In the genomic region with DNA sequence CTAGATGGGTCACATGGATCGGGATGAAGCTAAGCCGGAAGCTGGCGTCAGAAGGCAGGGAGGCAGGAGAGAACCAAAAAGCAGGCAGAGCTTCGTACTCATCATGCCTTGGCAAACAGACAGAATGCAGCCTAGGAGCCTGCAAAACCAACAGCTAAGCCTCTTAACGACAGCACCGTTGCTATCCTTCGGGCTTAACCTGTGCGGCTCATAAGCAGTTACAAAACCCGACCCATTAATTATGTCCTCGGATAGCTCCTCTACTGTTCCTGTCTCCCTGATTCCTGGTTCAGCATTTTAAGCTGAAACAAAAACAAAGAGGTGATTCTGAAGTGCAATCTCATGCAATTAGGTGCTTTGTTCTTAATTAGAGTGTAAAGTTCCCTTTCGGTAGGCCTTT, we compare ENCODE assay signal across 14 mouse cellular contexts. TPM values are rescaled to one million over a fixed set of nuclear protein-coding genes. Genes with fewer than 3 reads are reported as not detected.
DNase-seq lines count a peak whose midpoint lies in the region; ATAC-seq and TF ChIP-seq lines count a peak whose summit lies in the region.
"Had no signal": no experiment of that assay in that cellular context is flagged by ENCODE, and none has a peak within 500 bp of the region (broad histone marks: within the 10 kb centered on the region; RNA-seq: fewer than 3 reads in every experiment).

No protein-coding gene starts in this region.

- peaks cover 64% of the 10 kb centered on the region for H3K4me1 ChIP-seq in liver, embryonic 12.5 days
- peaks cover 29% of the 10 kb centered on the region for H3K4me1 ChIP-seq in liver, embryonic 11.5 days (replicated peaks; ENCODE audit: control insufficient read depth, insufficient read depth, low read length)
- no peaks in the 10 kb centered on the region; the same call in 1 of the 2 replicates for H3K4me1 ChIP-seq in forebrain, postnatal 0 days (ENCODE audit: insufficient read depth)
- H3K4me1 ChIP-seq: embryonic facial prominence, embryonic 13.5 days had no signal

- whole genome bisulfite sequencing in liver, embryonic 12.5 days (ENCODE audit: insufficient replicate concordance), result 85% methylated on average over 11 of the region's 11 CpGs
- 80% methylated on average over 11 of the region's 11 CpGs for WGBS in liver, embryonic 11.5 days
- 12% methylated on average over 11 of the region's 11 CpGs for WGBS in forebrain, postnatal 0 days

- no peaks in the 10 kb centered on the region for H3K27me3 ChIP-seq in liver, embryonic 12.5 days (replicated peaks)
- H3K27me3 ChIP-seq in liver, embryonic 11.5 days (replicated peaks; ENCODE audit: control insufficient read depth, insufficient read depth, low read length), result no peaks in the 10 kb centered on the region
- no peaks in the 10 kb centered on the region for H3K27me3 ChIP-seq in forebrain, postnatal 0 days (ENCODE audit: insufficient read depth, low read length)
- H3K27me3 ChIP-seq: embryonic facial prominence, embryonic 13.5 days; hindbrain, embryonic 13.5 days; Patski had no signal

- ATAC-seq in liver, embryonic 12.5 days, result no peak
- ATAC-seq in liver, embryonic 11.5 days (replicated peaks; ENCODE audit: low FRiP score), result no peak
- peak; percentile 68 for ATAC-seq in forebrain, postnatal 0 days
- ATAC-seq: intestine, postnatal 0 days; Patski had no signal

- H3K4me2 ChIP-seq in liver, embryonic 12.5 days, result no peak overlapping the region
- H3K4me2 ChIP-seq in liver, embryonic 11.5 days, result no peak overlapping the region
- no peak overlapping the region; the same call in 1 of the 2 replicates for H3K4me2 ChIP-seq in forebrain, postnatal 0 days (ENCODE audit: low read depth)
- H3K4me2 ChIP-seq: embryonic facial prominence, embryonic 13.5 days; hindbrain, embryonic 13.5 days had no signal

- no peak overlapping the region for H3K9ac ChIP-seq in liver, embryonic 12.5 days
- no peak overlapping the region for H3K9ac ChIP-seq in liver, embryonic 11.5 days (ENCODE audit: low read depth, low read length)
- H3K9ac ChIP-seq in forebrain, postnatal 0 days, result no peak overlapping the region
- H3K9ac ChIP-seq: embryonic facial prominence, embryonic 13.5 days; hindbrain, embryonic 13.5 days had no signal

- peak overlapping the region; percentile 100; the same call in 1 of the 2 replicates for H3K27ac ChIP-seq in liver, embryonic 12.5 days
- no peak overlapping the region for H3K27ac ChIP-seq in liver, embryonic 11.5 days (ENCODE audit: low read depth, low read length)
- no peak overlapping the region for H3K27ac ChIP-seq in forebrain, postnatal 0 days (ENCODE audit: low read depth, low read length)
- H3K27ac ChIP-seq: embryonic facial prominence, embryonic 13.5 days; hindbrain, embryonic 13.5 days had no signal

- H3K4me3 ChIP-seq in liver, embryonic 12.5 days, result no peak overlapping the region
- no peak overlapping the region for H3K4me3 ChIP-seq in liver, embryonic 11.5 days (ENCODE audit: low read depth, low read length)
- no peak overlapping the region for H3K4me3 ChIP-seq in forebrain, postnatal 0 days (ENCODE audit: low read depth, low read length)
- H3K4me3 ChIP-seq: embryonic facial prominence, embryonic 13.5 days; hindbrain, embryonic 13.5 days had no signal

- H3K9me3 ChIP-seq in liver, embryonic 12.5 days (replicated peaks), result no peaks in the 10 kb centered on the region
- no peaks in the 10 kb centered on the region for H3K9me3 ChIP-seq in liver, embryonic 11.5 days (ENCODE audit: control insufficient read depth, low read length)
- H3K9me3 ChIP-seq in forebrain, postnatal 0 days (ENCODE audit: low read length), result no peaks in the 10 kb centered on the region
- H3K9me3 ChIP-seq: embryonic facial prominence, embryonic 13.5 days; hindbrain, embryonic 13.5 days had no signal

- H3K36me3 ChIP-seq in liver, embryonic 12.5 days, result no peaks in the 10 kb centered on the region
- no peaks in the 10 kb centered on the region for H3K36me3 ChIP-seq in liver, embryonic 11.5 days (ENCODE audit: control insufficient read depth, insufficient read depth, low read length)
- no peaks in the 10 kb centered on the region for H3K36me3 ChIP-seq in forebrain, postnatal 0 days (ENCODE audit: insufficient read depth)
- H3K36me3 ChIP-seq: embryonic facial prominence, embryonic 13.5 days; hindbrain, embryonic 13.5 days had no signal

- peak; percentile 10 for DNase-seq in gastrocnemius, adult 18-20 months (ENCODE audit: low spot score)
- no peak for DNase-seq in gastrocnemius, postnatal 25 days
- no peak for DNase-seq in liver, embryonic 11.5 days (ENCODE audit: low spot score)
- DNase-seq in brain, adult 2 months (ENCODE audit: low read depth, low spot score), result peak; percentile 45
- DNase-seq in forebrain, postnatal 0 days, result peak; percentile 22
- DNase-seq in lung, postnatal 25 days (ENCODE audit: low spot score), result no peak
- no peak for DNase-seq in cerebellum, postnatal 36 days
- DNase-seq: cerebellum, adult 18-20 months; lung, postnatal 10 days had no signal

- no peak for TF ChIP-seq CTCF in forebrain, postnatal 0 days (IDR thresholded peaks at IDR 0.05; ENCODE audit: low read depth)

RNA-seq across cellular contexts. Expression of a gene that starts 43.4 kb away (rescaled TPM):
- 10 to 100 TPM; 11.8 to 13.2 TPM for total RNA-seq in gastrocnemius, adult 18-20 months (2021)
- total RNA-seq in gastrocnemius, postnatal 25 days (2021), result 1 to 10 TPM; 8.0 to 9.1 TPM
- polyA plus RNA-seq in liver, embryonic 12.5 days (2016; fragmentation: Nextera tagmentation; extraction: Ambion mirVana), result 57.2 and 59.8 TPM in 2 replicates
- 31.1 and 34.5 TPM in 2 replicates for polyA plus RNA-seq in liver, embryonic 11.5 days (2014; fragmentation: Nextera tagmentation; extraction: Ambion mirVana)
- total RNA-seq in forebrain, postnatal 0 days (2014; rRNA removed), result 13.8 and 17.9 TPM in 2 replicates
- 5.8 and 7.1 TPM in 2 replicates for polyA plus RNA-seq in forebrain, postnatal 0 days (2015; fragmentation: Nextera tagmentation; extraction: Ambion mirVana)

Comparison
In these comparisons a context has a peak if more than half of its experiments do, and no peak if none do; other contexts are left out.
1. DNase-seq: peak in gastrocnemius, adult 18-20 months (single experiment), brain, adult 2 months (single experiment) and forebrain, postnatal 0 days (single experiment); none in gastrocnemius, postnatal 25 days (single experiment), liver, embryonic 11.5 days (single experiment), lung, postnatal 25 days (single experiment) and cerebellum, postnatal 36 days (0 of 2).